Mouse (Mus musculus): Measurements from ENCODE around the gene Antxr2. TPM values are rescaled to one million over a fixed set of nuclear protein-coding genes. Genes with fewer than 3 reads are reported as not detected.

Gene Antxr2
- polyA plus RNA-seq (2012; rRNA removed): 11.1 and 11.7 TPM in 2 replicates

DNA sequence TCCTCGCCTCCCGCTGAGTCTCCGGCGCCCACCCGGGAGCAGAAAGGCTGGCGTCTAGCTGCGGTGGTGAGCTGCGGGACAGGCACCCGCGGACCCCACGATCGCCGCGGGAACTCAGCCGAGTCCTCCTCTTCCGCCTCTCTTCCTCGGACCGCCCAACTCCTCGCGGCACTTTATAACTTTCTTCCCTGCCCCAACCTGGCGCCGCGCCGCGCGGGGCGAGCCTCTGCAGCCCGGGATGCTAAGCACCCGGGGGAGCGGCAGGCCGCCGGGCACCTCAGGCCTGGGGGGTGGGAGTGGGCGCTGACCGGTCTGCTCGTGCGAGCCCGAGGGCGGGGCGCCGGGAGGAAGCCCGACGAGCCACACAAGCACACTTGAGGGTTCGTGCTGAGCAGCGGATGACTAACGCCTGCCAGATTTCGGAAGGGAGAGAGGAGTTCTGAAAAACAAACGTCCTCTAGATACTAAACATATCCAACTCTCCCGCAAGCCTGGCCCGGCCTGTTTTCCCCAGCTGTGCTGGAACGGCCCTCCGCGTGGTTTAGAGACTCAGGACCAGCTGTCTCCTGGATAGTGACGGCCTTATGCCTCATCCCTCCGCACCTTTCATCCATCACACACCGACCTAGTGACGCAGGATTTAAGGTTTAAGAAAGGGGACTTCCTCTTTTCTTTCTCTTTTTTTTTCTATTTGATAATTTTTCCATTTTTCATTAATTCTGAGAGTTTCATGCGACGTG, at the start of gene Antxr2:
Gene Antxr2, minus strand, starts transcription at position 142 of the 740 bp plus-strand sequence.
- DNase-seq (ENCODE audit: low read depth): no peak

DNA sequence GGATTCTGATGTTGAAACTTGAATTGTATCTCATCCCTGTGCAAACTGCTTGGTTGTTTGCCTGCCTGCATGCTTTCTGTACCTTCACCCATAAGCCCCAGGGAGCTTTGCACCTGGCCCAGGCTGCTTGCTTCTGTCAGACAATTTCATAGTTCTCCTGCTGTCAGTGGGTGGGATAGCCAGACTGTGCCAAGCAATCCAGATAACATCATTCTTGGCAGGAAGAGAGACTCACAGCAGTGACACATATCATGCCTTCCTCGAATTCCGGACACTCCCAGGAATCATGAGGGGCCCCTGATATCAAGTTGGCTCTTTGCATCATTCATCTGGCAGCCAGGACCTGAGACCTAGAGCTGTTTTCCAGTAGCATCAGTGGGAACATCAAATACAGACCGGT, 45.8 kb upstream of the Antxr2 start:
- no peak for DNase-seq (ENCODE audit: low read depth)

DNA sequence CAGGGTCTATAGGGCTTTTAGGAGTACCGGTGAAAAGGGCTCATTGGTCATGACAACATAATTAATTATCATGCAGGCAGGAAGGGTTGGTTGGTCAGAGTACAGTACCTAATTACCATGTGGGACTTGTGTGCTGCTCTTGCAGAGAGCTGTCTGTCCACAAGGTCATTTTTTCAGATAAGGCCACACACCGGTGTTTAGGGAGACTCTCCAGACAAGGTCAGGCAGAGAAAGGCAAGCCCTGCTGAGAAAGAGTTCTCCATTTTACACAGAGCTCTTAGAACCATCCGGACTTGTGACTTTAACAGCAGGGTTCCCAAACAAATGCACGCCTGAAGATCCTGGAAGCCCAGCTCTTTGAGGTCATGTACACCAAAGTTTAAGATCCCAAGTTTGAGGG, 38.3 kb upstream of the Antxr2 start:
- no peak for DNase-seq (ENCODE audit: low read depth)

DNA sequence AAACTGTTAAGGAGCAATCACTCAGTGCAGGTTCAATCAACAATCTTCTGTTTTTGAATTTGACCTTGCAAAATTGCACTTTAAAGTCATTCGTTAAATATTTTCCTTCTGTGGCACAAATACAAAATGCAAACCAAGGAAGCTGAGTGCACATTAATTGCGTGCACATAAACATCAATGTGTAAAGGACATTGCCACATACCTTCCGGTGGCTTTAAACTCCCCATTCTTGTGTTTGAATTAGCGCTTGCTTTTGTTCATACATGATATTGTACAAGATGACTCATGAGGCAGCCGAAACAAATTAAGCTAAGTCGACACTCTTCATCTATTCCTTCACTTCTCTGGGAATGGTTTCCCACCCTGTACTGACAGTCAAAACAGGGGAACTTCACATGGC, 24.4 kb upstream of the Antxr2 start:
- no peak for DNase-seq (ENCODE audit: low read depth)

DNA sequence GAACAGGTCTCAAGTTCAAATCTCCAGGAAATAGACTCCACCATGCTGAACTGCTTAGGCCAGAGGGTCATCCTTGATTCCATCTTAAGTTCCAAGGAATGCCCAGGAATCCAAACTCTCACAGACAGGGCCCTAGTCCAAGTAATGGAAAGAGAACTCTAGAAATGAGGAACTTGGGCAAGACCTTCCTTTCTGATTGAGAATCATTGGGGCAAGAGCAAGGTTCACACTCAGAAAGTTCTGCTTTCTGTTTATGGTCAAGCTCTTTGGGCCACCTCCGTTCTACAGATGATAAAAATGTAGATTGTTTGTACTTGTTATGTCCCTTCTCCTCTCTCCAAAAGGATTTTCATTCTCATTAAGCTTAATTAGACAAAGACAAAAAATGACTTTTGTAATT, 24.0 kb upstream of the Antxr2 start:
- DNase-seq (ENCODE audit: low read depth): no peak

DNA sequence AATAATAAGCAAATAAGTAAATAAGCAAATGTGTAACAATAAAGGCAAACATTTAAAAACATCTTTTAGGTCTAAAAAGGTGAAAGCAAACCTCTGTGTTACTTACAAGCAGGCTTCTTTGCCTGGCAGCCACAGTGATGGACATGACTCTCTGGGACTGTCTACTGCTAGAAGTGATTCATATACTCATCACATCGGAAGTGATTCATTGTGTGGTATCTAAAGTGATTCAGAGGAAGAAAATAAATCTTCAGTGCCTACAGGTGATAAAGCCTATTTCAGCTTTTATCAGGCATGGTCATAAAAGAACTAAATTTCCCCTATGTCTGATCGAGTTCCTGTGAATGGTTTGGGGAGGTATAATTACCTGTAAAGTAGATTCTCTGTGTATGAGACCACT, 4.1 kb upstream of the Antxr2 start:
- no peak for DNase-seq (ENCODE audit: low read depth)

DNA sequence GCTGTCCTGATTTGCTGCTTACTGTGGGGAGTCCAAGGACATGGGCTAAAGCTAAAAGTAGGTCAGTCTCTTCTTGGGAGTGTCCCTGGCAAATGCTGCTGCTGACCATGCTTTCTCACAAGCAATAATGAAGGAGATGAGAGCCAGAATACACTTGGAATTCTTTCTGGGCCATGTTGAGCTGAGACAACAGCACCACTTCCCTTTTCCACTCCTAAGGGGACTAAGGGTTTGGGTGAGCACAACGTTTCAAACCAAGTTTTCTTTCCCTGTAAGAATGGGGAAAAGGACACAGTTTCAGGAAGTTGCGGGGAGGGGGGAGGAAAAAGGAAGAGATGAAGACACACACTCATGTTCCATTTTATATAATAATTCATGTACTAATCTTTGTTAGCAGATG, 3.4 kb upstream of the Antxr2 start:
- no peak for DNase-seq (ENCODE audit: low read depth)

DNA sequence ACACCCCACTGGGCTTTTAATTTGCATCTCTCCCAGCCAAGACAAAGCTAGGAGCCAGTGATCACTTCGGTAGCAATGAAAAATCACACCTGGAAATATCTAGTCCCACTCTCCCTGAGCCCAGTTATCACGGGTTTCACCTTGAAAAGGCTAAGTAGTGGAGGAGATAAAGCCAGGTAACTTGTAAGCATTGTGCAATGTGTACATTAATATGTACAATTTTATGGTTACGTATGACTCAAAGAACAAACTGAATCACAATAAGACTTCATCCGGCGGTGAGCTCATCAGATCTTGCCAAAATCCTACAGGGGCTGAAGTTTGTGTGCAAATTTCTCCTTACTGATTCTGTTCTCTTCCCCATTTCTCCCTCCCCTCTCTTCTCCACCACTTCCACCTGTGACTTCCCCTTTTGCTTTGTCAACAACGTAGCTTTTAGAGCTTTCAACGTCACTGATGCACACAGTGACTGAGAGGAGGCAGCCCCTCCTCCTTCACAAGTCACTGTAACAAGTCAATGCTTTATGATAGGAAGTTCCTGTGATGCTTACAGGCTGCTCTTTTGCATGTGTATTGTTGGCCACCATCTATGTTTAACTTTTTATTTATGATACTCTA, 2.1 kb upstream of the Antxr2 start:
- DNase-seq (ENCODE audit: low read depth): no peak

DNA sequence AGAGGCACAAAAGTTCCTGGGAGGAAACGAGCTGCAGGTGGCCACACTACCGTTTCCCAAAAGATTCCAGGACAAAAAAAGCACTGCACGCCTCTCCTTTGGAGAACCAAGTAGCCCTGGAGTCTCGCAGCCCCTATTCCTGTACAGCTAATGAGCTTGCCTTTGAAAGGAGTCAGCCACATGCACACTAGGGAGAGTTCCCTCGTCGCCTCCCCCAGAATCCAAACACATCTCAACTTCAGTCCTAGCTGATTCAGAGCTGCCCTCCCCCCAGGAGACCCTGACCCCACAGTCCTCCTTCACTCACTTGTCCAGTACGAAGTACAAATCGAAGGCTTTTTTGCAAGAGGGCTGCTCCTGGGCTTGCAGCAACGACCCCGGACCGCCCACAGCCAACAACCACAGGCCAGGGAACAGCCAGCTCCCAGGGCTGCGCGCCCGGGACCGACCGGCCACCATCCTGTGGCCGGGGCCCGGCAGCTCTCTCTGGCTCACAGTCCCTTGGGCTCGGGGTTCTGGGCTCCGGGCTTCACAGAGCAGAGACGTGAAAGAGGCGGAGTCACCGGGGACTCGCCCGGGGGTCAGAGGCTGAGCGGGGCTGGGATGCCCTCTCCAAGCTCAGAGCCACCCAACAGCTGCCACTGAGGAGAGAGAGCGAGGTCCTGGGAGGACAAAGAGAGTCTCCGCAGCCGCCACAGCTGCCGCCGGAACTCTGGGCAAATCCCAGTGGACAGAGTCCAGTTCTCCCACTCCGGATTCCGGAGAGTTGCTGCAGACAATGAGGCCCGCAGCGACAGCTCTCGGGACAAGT, 547 bp downstream of the Antxr2 start:
- no peak for DNase-seq (ENCODE audit: low read depth)

DNA sequence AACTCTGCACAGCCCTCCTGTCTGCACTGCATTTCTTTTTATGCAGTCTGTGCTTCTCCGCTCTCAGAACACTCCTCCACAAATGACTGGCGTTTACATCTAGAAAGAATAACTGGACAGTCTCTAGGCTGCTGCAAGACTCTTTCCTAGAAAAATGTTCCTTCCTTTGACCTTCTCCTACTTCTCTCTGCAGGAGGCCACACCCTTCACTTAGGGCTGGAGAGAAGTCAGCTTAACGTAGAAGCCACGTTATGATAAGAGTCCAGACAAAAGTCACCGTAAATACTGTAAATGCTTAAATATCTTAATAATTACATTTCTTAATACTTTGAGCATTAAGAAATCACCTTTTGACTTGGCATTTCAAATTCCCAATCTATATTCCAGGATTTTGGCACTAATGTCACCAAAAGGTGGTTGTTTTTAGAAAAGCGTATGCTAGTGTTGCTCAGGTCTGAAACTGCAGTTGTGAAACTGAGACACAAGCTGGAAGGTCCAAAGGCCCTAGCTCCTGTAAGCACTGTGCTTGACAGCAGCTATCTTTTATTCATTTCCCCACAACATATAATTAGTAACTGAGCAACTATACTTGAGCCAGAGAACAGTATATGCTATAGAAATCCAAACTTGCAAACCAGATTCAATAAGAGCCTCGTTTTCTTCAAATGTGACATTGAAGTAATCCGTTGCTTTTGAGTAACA, 3.0 kb downstream of the Antxr2 start:
- DNase-seq (ENCODE audit: low read depth): no peak

DNA sequence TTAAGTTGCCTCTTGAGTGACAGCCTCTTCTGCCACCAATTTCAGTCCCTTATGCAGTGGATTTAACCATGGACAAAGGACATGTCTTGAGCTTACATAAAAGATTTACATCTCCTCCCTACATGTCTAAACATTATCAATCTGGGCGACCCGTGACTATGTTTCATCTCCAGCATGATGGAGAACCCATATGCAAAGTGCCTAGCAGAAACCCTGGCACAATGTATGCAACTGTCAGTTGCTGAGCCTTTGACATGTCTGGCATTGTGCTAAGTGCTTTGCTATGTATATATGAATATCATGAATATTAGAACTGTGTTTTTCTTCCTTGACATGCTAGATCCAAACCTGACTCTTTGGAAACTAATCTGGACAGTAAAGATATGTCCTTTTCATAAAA, 4.9 kb downstream of the Antxr2 start:
- no peak for DNase-seq (ENCODE audit: low read depth)

DNA sequence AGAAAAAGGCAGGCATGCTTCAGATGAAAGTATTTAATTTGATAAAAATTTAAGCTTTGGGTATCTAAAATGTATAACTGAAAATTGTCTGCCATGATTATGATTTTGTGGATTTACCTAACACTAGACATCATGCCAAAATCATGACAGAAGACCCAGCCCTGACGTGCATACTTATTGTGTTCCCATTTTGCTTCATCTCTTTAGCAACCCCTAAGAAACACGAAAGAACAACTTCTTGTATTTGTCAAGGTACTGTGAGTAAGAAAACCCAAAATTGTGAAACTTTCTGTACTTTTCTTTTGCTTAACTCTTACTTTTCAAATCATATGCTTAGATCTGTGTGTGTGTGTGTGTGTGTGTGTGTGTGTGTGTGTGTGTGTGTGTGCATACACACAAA, 6.3 kb downstream of the Antxr2 start:
- no peak for DNase-seq (ENCODE audit: low read depth)

DNA sequence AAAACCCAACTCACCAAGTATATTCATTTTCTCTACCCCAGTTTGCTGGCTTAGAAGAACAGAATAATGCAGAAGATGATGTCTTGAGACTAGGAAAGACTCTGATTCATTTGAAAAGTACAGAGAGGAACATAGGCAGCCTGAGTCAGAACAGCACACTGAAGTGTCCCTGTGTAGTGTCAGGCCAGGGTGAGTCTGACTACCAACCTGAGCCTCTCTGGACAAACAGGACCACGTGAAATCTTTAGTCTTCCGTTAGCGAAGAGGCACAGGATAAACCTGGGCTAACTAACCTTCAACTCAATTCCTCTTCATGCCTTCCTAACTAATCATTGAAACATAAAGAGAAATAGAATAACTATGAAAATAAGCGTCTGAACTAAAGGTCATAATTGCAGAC, 9.3 kb downstream of the Antxr2 start:
- DNase-seq (ENCODE audit: low read depth): no peak

DNA sequence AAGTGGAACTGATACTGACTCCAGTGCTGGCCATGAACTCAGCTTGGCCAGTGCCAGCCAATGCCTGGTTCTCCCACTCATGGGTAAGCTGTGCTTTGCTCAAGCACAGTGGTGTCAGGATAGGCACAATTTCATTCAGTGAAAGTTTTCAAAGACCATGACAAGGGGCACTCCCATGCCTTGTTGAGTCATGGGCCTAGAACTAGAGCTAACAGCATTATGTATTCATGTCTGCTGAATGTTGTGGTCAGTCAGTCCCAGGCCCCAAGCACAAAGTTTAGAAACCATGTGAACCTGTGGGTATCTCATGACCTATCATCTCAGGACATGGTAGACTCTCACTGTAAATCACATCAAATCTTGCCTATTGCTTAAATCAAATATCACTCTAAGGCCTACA, 10.2 kb downstream of the Antxr2 start:
- no peak for DNase-seq (ENCODE audit: low read depth)

DNA sequence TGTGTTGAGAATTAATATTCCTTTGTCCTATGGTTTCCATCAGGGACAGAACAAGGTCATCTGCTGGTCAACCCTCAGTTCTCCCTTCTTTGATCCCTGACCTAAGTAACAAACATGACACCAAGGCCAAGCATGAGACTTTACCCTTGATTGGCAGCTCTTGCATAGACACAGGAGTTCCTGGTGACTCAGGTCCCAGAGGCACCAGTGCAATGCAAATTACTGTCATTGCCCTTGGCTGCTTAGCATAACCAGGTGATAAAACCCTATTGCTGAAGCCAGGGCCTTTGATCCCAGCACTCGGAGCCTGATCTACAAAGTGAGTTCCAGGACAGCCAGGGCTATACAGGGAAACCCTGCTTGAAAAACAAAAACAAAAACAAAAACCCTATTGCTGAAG, 11.4 kb downstream of the Antxr2 start:
- no peak for DNase-seq (ENCODE audit: low read depth)

DNA sequence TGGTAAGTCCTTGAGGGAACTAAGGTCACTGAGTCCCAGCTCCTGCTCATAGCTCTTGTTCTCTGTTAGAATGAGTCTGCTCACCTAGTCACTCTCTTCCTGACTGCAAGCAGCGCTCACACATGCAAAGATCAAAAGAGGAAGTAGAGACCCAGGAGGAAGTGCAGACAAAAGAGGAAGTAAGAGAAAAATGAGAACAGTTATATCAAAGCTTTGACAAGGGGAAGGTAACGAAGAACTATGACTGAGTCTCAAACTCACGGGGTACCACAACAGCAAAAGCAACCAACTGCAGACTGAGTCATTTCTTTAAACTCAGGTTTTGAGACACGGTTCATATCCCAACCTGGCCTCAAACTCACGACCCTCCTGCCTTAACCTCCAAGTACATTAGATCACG, 12.7 kb downstream of the Antxr2 start:
- DNase-seq (ENCODE audit: low read depth): no peak

DNA sequence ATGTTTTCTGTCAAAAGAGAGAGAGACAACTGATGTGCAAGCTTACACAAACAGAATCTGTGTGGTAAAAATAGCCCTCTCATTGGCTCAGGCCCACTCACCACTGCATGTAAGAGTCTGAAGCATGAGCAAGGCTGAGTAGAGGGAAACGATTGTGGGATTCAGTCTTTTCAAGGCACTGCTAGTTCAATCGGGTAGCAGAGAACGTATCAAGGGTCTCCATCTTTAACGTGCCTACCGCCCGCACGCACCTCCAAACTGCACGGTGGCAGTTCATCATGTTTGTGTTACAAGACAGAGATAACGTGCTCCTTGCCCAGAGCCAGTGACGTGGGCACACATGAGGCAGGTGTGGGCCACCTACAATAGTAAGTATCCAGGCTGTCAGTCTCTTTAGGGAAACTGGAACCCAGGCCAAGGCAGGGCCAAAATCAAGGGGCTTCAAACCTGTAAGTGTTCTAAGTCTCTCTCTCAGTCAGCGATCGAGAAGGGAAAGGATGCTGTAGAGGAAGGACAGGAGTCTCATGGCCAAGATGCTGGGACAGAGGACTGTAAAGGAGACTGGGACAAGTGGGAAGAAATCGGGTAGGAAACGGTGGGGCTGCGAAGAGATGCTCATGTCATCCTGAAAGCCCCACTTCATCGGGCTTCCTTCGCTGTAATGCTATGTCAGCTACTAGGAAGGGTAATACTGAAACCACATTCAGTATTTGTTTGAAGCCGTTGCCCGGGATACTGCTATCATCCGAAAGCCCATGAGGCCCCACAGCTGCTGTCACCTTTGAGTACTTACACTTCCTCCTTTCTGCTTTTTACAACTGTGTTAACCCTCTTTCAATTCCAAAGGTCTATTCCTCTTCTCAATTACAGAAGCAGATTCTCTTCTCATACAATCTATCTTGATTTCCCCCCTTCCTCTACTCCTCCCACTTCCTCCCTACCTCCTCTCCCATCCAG, 14.3 kb downstream of the Antxr2 start:
- no peak for DNase-seq (ENCODE audit: low read depth)

DNA sequence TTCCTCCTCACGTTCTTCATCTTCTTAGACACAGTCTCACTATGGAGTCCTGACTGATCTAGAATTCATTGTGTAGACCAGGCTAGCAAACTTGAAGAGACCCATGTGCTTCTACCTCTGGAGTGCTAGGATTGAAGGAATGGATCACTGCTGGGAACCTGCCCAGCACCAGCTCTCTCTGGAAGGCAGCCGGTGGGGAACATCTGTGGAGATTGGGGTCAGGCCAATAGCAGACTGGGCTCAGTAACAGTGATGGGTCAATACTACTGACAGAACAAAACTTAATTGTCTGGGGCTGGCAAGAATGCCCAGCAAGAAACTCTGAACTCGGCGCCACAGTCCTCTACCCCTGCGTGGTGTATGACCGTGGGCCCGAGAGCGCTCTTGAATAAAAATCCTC, 25.1 kb downstream of the Antxr2 start:
- DNase-seq (ENCODE audit: low read depth): no peak

DNA sequence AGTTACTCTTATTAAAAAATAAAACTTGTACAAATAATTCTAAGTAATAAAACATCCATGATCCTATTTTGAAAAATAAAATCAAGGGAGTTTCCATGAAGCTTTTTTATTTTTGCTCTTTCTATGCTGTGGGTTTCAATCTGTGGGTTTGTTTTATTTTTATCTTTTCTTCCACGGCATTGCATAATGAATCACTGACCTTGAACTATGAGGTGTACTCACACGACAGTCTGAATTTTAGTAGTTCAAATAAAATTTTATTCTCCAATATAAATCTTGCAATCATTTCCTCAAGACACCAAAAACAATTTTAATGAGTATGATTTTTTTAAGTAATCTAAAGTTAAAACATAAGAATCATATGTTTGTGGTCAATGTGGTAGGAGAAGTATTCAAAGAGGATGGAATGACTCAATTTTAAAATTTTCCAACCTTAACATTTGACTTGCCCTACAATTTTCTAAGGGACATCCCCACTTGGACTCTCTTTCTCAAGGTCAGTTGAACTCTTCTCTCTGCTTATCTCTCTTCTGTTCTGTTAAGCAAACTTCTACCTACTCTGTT, 31.5 kb downstream of the Antxr2 start:
- no peak for DNase-seq (ENCODE audit: low read depth)

DNA sequence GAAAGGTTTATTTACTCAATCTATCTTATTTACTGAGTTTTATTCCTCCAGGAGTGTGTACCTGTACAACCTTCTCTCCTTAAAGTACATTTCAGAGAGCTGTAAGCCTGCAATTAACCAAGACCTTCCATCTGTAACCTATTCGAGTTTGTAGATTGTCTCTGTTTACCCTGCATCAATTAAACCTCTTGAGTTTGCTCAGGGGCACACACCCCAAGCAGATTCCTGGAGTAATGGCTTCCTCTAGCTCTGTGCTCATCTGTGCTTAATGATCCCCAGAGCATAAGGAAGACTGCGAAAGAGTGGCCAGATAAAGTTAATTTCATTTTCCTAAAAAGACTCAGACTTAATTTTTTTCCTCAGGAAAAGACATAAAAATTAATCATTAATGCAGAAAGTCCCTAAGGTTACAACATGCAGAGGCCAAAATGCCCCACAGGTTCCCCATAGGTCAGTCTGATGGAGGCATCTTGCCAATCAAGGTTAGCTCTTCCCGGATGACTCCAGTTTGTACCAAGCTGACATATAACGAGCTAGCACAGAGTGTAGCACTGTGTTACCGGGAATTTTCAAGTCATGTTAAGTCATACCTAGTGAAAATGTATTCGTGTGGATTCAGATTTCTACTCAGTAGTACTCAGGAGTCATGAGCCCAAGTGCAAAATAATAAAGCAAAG, 34.2 kb downstream of the Antxr2 start:
- DNase-seq (ENCODE audit: low read depth): no peak
